Mouse (Mus musculus): Measurements from ENCODE around the gene Camk1d. TPM values are rescaled to one million over a fixed set of nuclear protein-coding genes. Genes with fewer than 3 reads are reported as not detected.

Gene Camk1d
- total and polyA plus RNA-seq, 3 experiments = 4.6 to 12.4 (median 4.8) TPM

DNA sequence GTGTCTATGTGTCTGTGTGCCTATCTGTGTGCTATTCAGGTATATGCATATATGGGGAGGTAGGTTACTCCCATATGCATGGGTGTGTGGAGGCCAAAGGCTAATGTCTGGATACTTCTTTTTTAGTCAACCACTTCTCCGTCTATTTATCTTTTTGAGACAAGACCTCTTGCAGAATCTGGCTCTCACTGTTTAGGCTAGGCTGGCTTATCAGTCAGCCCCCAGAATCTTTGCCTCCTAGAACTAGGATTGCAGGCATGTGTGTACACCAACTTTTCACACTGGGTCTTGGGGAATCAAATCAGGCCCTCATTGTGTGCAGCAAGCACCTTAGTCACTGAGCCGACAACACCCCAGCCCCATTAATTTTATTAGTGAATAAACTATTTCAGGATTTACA lies 36.8 kb downstream of the Camk1d start:
- in situ Hi-C loops (cut with MboI; ENCODE audit: low pct_ligation_motif_present, low pct_unique_long_range_greater_than_20kb, low sequenced_read_pairs) = no loop called here
- Histone ChIP-seq H3K36me3 (replicated peaks in 1 of 2; ENCODE audit: control insufficient read depth in 1 of 2, insufficient read depth in 1 of 2, low read length in 1 of 2) (peaks cover 0 to 53% of the 10 kb centered on the region in 2 experiments), H3K27me3 (replicated peaks) (no peaks in the 10 kb centered on the region), H3K9me3 (replicated peaks; ENCODE audit: low read length) (no peaks in the 10 kb centered on the region), H3K4me1 (ENCODE audit: control insufficient read depth in 1 of 2, insufficient read depth in 2 of 2) (peaks cover 0 to 12% of the 10 kb centered on the region in 2 experiments; a peak in 2 of 4 replicates), H3K27ac (ENCODE audit: insufficient read depth, low read depth) (no peak overlapping the region), H3K4me2 (ENCODE audit: insufficient read depth, low read depth, poor library complexity, severe bottlenecking) (no peak overlapping the region), H3K79me2 (replicated peaks; ENCODE audit: control insufficient read depth, extremely low read depth, insufficient read depth, poor library complexity, severe bottlenecking) (no peaks in the 10 kb centered on the region), H3K9ac (ENCODE audit: insufficient read depth, low read depth) (no peak overlapping the region), H3K4me3 (replicated peaks in 1 of 3; ENCODE audit: low read depth in 2 of 3, low read length in 2 of 3, poor library complexity in 1 of 3) (no peak overlapping the region)
- dilution Hi-C loops (cut with MboI; ENCODE audit: extremely low pct_ligation_motif_present, extremely low pct_unique_long_range_greater_than_20kb, low sequenced_read_pairs) = no loop called here
- TF ChIP-seq POLR2AphosphoS2 (IDR thresholded peaks at IDR 0.05; ENCODE audit: low read depth, low read length) (no peak), UBTF (IDR thresholded peaks at IDR 0.05; ENCODE audit: low read depth, low read length) (no peak), ZKSCAN1 (IDR thresholded peaks at IDR 0.05; ENCODE audit: borderline replicate concordance, low read depth, low read length) (no peak), NRF1 (IDR thresholded peaks at IDR 0.05; ENCODE audit: low read depth, low read length) (no peak), MYC (IDR thresholded peaks at IDR 0.05; ENCODE audit: low read depth, low read length) (no peak)
- DNase-seq (ENCODE audit: extremely low read depth) = no peak

DNA sequence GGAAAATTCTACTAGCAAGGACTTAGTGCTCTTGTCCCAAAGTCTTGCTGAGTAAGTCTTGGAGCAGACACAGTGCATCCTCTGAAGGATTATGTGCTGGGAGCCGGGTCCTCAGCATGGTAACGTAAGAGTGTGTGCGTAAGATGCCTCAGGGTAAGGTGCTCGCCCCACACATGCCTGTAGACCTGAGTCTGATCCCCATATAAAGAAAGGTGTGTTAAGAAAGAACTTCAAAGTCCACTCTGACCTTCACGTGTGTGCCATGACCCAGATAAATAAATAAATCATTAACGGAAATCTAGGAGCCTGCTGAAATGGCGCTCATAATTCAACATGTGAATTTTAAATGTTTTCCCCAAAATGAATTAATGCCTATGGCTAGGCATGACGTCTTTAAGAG lies 37.5 kb downstream of the Camk1d start:
- TF ChIP-seq SMC3 (IDR thresholded peaks at IDR 0.05; ENCODE audit: low read depth, low read length) = no peak
- no peak for TF ChIP-seq HCFC1 (IDR thresholded peaks at IDR 0.05; ENCODE audit: low read depth, low read length)
- dilution Hi-C loops (cut with MboI; ENCODE audit: extremely low pct_ligation_motif_present, extremely low pct_unique_long_range_greater_than_20kb, low sequenced_read_pairs) = no loop called here
- Histone ChIP-seq H3K9ac (ENCODE audit: insufficient read depth, low read depth) (no peak overlapping the region), H3K27ac (ENCODE audit: insufficient read depth, low read depth) (no peak overlapping the region), H3K4me3 (replicated peaks in 1 of 3; ENCODE audit: low read depth in 2 of 3, low read length in 2 of 3, poor library complexity in 1 of 3) (no peak overlapping the region), H3K4me2 (ENCODE audit: insufficient read depth, low read depth, poor library complexity, severe bottlenecking) (no peak overlapping the region), H3K4me1 (ENCODE audit: control insufficient read depth in 1 of 2, insufficient read depth in 2 of 2) (peaks cover 0 to 12% of the 10 kb centered on the region in 2 experiments; a peak in 1 of 4 replicates), H3K9me3 (replicated peaks; ENCODE audit: low read length) (no peaks in the 10 kb centered on the region), H3K36me3 (replicated peaks in 1 of 2; ENCODE audit: control insufficient read depth in 1 of 2, insufficient read depth in 1 of 2, low read length in 1 of 2) (peaks cover 0 to 53% of the 10 kb centered on the region in 2 experiments), H3K79me2 (replicated peaks; ENCODE audit: control insufficient read depth, extremely low read depth, insufficient read depth, poor library complexity, severe bottlenecking) (no peaks in the 10 kb centered on the region), H3K27me3 (replicated peaks) (no peaks in the 10 kb centered on the region)
- DNase-seq (ENCODE audit: extremely low read depth) = no peak
- in situ Hi-C loops (cut with MboI; ENCODE audit: low pct_ligation_motif_present, low pct_unique_long_range_greater_than_20kb, low sequenced_read_pairs) = no loop called here

DNA sequence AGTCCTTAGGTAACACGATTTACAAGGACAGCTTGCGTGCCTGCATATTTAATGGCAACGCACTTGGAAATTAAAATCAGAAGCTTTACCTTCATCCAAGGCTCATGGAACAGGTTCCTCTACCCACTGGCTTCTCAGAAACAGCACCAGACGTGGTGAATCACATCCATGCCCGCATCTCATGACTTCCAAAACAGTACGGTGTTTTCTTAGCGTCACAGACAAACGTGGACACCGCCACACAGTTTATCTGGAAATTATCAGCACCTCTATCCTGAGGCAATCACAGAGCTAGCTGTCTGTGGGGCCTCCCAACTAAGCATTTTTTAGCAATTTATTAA lies 38.2 kb downstream of the Camk1d start:
- Histone ChIP-seq H3K27ac (ENCODE audit: insufficient read depth, low read depth) (no peak overlapping the region), H3K27me3 (replicated peaks) (no peaks in the 10 kb centered on the region), H3K9ac (ENCODE audit: insufficient read depth, low read depth) (no peak overlapping the region), H3K79me2 (replicated peaks; ENCODE audit: control insufficient read depth, extremely low read depth, insufficient read depth, poor library complexity, severe bottlenecking) (no peaks in the 10 kb centered on the region), H3K4me2 (ENCODE audit: insufficient read depth, low read depth, poor library complexity, severe bottlenecking) (no peak overlapping the region), H3K4me1 (ENCODE audit: control insufficient read depth in 1 of 2, insufficient read depth in 2 of 2) (peaks cover 0 to 12% of the 10 kb centered on the region in 2 experiments; a peak in 1 of 4 replicates), H3K9me3 (replicated peaks; ENCODE audit: low read length) (no peaks in the 10 kb centered on the region), H3K36me3 (replicated peaks in 1 of 2; ENCODE audit: control insufficient read depth in 1 of 2, insufficient read depth in 1 of 2, low read length in 1 of 2) (peaks cover 0 to 48% of the 10 kb centered on the region in 2 experiments), H3K4me3 (replicated peaks in 1 of 3; ENCODE audit: low read depth in 2 of 3, low read length in 2 of 3, poor library complexity in 1 of 3) (no peak overlapping the region)
- no peak for DNase-seq (ENCODE audit: extremely low read depth)
- TF ChIP-seq POLR2AphosphoS2 (IDR thresholded peaks at IDR 0.05; ENCODE audit: low read depth, low read length) = no peak
- no peak for TF ChIP-seq NELFE (IDR thresholded peaks at IDR 0.05; ENCODE audit: low read depth, low read length)
- TF ChIP-seq SIN3A (IDR thresholded peaks at IDR 0.05; ENCODE audit: low read length) = no peak
- TF ChIP-seq MYC (IDR thresholded peaks at IDR 0.05; ENCODE audit: low read depth, low read length) = no peak
- TF ChIP-seq GABPA (IDR thresholded peaks at IDR 0.05; ENCODE audit: insufficient replicate concordance, low read depth, low read length) = no peak
- TF ChIP-seq MEF2A (IDR thresholded peaks at IDR 0.05; ENCODE audit: borderline replicate concordance, low read depth, low read length) = no peak
- TF ChIP-seq ZNF384 (IDR thresholded peaks at IDR 0.05; ENCODE audit: low read depth, low read length) = no peak
- no peak for TF ChIP-seq MAX (IDR thresholded peaks at IDR 0.05; ENCODE audit: low read length)
- no peak for TF ChIP-seq PAX5 (IDR thresholded peaks at IDR 0.05; ENCODE audit: low read length)
- TF ChIP-seq JUN (IDR thresholded peaks at IDR 0.05; ENCODE audit: insufficient read depth, low read depth, low read length) = no peak
- TF ChIP-seq MXI1 (IDR thresholded peaks at IDR 0.05; ENCODE audit: low read depth, low read length) = no peak
- TF ChIP-seq USF1 (IDR thresholded peaks at IDR 0.05; ENCODE audit: low read depth, low read length) = no peak
- TF ChIP-seq RCOR1 (conservative IDR thresholded peaks at IDR 0.05; ENCODE audit: low read depth, low read length) = no peak
- TF ChIP-seq CHD2 (IDR thresholded peaks at IDR 0.05; ENCODE audit: low read length) = no peak
- TF ChIP-seq MAFK (IDR thresholded peaks at IDR 0.05; ENCODE audit: insufficient replicate concordance, low read length) = no peak
- TF ChIP-seq RAD21 (IDR thresholded peaks at IDR 0.05; ENCODE audit: low read depth, low read length) = no peak
- no peak for TF ChIP-seq POLR2A (IDR thresholded peaks at IDR 0.05; ENCODE audit: low read depth, low read length)
- no peak for TF ChIP-seq MAZ (IDR thresholded peaks at IDR 0.05; ENCODE audit: low read depth, low read length)
- no peak for TF ChIP-seq KAT2A (IDR thresholded peaks at IDR 0.05; ENCODE audit: insufficient replicate concordance, low read length)
- no peak for TF ChIP-seq ZMIZ1 (IDR thresholded peaks at IDR 0.05; ENCODE audit: low read depth, low read length)
- in situ Hi-C loops (cut with MboI; ENCODE audit: low pct_ligation_motif_present, low pct_unique_long_range_greater_than_20kb, low sequenced_read_pairs) = no loop called here
- dilution Hi-C loops (cut with MboI; ENCODE audit: extremely low pct_ligation_motif_present, extremely low pct_unique_long_range_greater_than_20kb, low sequenced_read_pairs) = no loop called here
